Mouse (Mus musculus): ENCODE measurements at regions not wholly inside any gene's neighbourhood (a gene's known extent, or its start where the extent isn't known, plus 50 kb on each side); places are given as distances from the start of the nearest gene placed in this dataset.

- DNase-seq (ENCODE audit: extremely low spot score) = no peak
Measured at GRCm38 (mm10) chr2:64860113-64860512, 164.7 kb downstream of the Grb14 start.

- peak; percentile 70 for DNase-seq (ENCODE audit: extremely low spot score)
Measured at GRCm38 (mm10) chr2:64853918-64854317, 170.9 kb downstream of the Grb14 start.

DNA sequence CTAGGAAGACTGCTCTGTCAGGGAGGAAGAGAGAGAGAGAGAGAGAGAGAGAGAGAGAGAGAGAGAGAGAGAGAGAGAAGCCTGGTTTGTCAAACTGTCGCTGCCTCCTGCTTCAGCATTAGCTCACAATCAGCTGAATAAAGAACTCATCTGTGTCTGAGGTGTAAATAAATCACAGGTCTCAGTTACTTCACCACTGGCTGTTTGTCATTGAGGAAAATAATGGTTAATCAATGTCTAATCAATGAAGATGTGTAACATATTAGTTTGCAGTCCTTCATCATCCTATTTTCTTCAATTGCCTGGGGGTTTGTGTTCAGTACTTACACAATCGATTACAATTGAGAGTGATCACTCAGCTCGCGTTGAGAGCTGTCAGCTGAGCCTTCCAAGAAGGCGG is 171.9 kb downstream of the Grb14 start:
- no peak for DNase-seq (ENCODE audit: extremely low spot score)

GRCm38 (mm10) chr2:64851096-64851495 is 173.7 kb downstream of the Grb14 start:
- DNase-seq (ENCODE audit: extremely low spot score) = no peak

- DNase-seq (ENCODE audit: extremely low spot score) = no peak
Measured at GRCm38 (mm10) chr2:64850656-64851055, 174.1 kb downstream of the Grb14 start.

DNA sequence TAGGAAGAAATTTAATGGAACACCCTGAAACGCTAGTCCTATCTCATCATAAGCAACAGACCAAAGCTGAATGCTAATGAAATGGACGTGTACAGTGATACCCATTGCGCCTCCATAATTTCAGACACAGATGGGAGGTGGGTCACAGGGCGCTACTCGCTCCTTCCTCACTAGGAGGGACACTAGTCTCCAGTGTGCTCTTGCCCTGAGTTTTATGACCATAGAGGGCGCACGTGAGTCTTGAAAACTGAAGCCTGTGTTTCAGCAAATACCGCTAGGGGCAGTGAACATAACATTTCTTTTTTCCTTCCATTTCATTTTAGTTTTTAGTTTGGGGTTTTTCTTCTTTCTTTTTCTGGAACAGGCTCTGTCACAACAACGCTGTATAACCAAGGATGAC is 200.3 kb downstream of the Grb14 start:
- DNase-seq (ENCODE audit: extremely low spot score) = no peak

DNA sequence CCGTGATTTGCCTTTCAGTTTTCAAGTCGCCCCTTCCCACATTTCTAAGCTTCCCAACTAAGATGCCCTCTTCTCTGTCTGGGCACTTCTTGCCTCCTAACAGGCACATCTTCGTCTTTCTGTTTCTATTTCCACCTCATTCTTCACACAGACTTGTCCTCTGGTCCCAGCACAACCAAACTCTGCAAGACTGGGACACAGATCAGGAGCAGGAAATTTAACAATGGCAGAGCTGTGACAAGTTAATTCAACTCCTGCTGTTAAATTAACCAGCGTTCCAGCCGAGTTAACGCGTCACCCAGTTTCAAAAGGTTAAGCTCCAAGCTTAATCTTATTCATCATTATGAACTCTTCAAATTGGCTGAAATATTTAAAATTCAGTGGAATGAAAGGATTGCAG is 200.9 kb downstream of the Grb14 start:
- DNase-seq (ENCODE audit: extremely low spot score) = peak; percentile 4

DNA sequence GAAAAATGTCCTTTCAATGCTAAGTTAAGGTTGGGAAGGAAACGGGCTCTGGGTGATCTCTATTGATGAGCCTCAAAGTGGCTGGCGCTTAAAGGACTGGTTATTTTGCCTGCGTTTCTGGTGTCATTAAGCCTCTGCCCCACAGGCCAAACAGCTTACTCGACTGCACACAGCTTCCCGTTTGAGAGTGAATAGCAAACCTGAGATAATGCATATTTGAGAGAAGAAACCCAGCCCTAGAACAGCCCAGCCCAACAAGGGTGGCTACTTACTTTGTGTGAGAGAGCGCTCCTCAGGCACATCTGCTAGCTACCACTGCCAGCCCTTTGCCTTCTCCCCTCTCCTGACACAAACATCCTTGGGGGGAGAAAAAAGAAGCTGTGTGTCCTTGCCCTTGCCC is 201.7 kb downstream of the Grb14 start:
- peak; percentile 4 for DNase-seq (ENCODE audit: extremely low spot score)

- DNase-seq (ENCODE audit: extremely low spot score) = no peak
Measured at GRCm38 (mm10) chr2:64818159-64818558, 206.6 kb downstream of the Grb14 start.
